Mouse (Mus musculus): ENCODE measurements around the gene Thsd7b.

- no peak for TF ChIP-seq CTCF (IDR thresholded peaks at IDR 0.05; ENCODE audit: low read depth)
- TF ChIP-seq EP300 (IDR thresholded peaks at IDR 0.05; ENCODE audit: low read depth), result no peak
Measured at GRCm38 (mm10) chr1:130245563-130245962, 972.5 kb downstream of the Thsd7b start.
